Mouse (Mus musculus) fibroblast of lung, adult 2 months (primary cell): ENCODE results near the gene Slc35g1.

Source experiments
- DNase-seq: peaks from one replicate; pipeline ENCODE4 v3.0.0-alpha.2; 2011; ENCODE audit warnings: low read depth

Gene Slc35g1

DNA sequence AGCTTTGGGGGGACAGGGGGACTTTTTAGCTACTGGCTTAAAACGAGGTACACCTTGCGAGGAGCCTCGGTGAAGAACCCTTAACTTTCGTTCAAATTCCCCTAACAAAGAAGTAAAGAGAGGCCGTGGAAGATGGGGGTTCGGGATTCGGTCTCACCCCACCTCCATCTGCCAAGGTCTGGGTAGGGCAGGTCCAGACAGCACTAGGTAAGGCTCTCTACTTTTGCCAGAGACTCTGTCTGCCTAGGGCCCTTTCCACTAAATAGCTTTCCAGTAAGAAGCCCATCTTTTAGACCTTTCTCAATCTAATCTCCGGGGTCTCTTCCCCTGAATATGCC lies 822 bp downstream of the Slc35g1 start:
- no peak for DNase-seq

DNA sequence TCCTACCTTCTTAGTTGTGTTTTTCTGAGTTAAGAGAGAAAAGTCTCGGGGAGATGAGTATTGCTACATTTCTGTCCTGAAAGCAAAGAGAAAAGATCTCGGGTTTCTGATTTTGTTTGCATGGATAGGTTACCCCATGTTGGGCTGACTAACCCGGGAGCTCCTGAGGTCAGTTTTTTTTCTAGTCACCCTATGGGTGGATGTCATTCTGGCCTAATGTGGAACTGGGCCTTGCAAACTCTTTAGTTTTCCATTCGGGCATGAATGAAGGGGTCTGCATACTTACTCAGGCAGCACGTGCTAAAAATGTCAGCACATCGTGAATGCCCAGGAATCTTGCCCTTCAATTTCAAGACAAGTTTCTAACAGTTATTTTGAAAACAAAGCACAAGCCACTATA lies 1.2 kb downstream of the Slc35g1 start:
- DNase-seq = no peak

DNA sequence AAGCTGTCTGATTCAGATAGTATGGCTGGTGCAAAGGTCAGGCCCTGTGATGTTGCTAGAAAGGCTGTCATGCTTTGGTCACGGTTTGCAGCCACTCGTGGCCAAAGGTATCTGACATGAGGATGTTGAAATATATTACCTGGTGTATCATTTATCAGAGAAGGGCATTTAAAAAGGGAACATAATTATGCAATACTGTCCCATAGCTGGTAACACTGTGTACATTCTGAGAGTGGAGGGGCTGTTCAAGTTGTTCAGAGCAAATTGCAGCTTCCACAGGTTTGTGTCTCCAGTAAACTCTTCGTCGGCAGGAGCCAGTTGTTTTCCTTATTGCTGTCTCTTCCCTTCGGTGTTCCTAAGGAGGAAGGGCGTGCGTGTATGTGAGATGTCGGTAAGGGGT lies 3.2 kb downstream of the Slc35g1 start:
- DNase-seq = no peak

DNA sequence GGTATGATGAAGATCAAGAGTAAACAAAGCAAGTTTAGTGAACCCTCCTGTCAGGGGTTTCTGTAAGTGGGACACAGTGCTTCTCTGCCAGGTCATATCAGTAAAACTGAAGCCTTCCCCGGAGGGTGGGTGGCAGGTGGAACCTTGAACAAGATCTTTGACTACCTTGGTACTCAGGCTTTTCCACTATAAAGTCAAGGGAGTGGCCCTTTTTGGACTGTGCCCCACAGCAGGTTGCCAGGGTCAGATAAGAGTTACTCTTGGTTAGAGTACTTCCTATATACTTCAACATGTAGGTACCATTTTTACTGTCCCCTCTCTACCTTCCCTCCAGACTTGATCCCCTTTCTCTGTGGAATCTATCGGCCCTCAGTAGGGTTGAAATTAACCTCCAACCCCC lies 5.1 kb downstream of the Slc35g1 start:
- no peak for DNase-seq

DNA sequence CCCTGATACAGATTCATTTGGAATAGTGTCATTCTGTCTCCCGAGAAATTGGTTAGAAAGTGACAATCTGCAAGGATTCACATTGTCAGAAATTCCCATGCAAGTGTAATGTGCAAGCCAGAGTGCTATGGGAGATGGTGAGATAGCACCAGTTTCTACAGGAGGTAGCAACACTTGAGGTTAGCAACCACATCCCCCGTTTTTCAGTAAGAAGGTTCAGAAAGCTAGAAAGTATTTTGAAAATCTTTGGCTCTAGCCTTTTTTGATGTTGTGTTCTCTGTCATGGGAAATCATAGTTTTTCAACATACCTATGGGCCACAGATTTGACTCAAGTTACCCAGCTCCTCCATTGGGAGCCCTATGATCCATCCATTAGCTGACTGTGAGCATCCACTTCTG lies 5.6 kb downstream of the Slc35g1 start:
- DNase-seq = no peak

DNA sequence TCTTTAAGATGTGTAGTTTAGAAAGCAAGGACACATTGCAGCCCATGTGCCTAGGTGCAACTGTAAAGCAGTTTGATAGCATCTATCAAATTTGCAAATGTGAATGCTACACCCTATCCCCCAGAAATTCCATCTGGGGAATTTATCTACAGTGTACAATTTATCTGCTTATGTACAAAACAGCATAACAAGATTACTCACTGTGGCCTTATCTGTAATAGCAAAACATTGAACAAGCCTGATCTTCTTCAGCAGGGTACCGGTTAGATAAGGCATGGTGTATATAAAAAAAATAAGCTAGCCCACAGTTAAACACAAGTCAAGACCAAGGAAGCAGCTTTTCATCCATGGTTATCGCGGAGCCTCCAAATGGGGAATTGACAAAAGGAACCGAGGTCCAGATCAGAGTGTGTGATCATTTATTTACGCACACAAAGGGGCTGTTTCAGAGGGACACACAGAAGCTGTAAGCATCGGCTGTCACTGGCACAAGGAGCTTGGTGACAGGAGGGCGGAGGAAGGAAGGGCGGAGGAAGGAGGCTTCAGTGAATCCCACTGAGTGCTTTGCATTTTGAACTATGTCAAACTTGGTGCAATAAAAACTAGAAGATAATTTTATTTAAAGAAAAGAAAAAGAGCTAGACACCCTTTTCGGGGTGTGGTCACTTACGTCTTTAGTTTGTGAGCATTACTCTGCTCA lies 14.7 kb downstream of the Slc35g1 start:
- no peak for DNase-seq

DNA sequence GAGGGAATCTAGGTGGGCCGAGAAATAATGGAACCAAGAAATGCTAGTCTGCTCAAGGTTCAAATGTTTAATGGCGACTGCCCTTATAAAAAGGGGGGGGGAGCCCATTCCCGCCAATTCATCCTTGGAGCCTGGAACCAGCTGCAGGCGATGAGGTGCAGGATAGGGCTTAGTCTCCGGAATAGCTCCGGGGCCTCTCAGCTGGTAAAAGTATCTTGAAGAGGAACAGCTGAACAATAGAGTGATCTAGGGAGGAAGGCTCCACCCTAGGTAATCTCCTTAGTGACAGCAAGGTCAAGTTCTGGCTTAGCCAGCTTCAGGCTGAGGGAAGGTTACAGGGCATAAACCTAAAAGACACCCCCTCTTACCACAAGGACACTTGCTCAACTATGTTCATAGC lies 18.1 kb downstream of the Slc35g1 start:
- no peak for DNase-seq

DNA sequence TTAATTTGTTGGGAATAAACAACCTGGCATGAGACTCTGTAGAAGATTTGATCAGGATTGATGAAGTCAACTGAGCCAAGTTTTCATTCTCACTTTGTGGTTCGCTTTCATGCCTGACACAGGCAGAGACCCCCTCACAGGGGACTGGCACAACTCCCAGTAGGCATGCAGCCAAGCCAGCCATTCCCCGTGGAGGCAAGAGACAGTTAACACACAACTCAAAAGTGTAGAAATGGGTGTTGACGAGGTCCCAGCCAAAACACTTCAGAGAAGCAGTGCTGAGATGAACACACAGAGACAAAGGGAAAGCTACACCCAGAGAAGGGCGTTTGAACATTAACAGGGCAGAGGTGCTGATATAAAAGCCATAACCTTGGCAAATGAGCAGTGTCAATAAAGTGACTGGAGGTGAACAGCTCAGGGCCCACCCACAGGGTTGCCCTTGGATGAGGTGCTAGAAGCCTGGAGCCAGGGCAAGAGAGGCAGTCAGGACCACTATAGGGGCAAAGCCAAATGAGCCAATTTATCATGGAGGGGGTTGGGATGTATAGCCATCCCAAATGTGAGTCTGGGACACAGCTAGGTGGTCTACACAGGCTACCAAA lies 23.1 kb downstream of the Slc35g1 start:
- DNase-seq = no peak

DNA sequence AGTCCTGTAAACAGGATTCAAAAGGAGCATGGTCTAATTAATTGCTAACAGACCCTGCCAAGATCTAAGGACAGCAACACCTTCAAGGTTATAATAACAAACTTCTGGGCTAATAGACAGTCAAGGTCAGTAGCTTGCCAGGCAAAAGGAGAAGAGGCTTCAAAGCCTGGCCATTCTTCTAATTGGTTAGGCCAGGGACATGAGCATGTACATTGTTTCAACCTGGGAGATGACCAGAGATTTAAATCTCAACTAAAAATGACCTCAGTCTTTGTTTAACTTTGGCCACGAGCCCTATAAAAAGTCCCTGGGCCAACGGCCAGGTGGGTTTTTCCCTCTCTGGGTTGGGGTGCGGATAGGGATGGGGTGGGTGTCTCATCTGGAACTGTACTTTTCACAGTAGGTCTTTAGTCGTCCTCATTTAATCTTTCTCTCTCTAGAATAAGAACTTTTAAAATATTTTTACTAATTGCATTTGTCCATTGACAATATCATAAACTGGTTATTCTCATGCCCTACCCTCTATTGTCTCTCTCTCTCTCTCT lies 25.0 kb downstream of the Slc35g1 start:
- DNase-seq = no peak

DNA sequence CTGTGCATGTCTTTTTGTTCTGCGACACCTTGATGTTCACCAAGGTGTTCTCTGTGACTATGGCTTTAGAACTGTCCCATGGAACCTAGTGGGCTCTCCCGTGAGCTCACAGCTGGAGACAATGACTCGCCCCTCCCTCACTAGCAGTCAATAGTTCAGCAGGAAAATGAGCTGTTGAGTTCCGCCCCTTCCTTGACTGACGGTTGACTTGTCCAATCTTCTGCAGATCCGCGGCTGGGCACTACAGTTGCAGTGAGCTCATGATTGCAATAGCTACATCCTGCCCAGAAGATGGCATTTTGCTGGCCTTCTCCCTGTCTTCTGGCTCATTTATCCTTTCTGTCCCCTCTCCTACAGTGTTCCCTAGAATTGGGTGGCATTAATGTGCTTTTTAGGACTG lies 25.7 kb downstream of the Slc35g1 start:
- DNase-seq = no peak

DNA sequence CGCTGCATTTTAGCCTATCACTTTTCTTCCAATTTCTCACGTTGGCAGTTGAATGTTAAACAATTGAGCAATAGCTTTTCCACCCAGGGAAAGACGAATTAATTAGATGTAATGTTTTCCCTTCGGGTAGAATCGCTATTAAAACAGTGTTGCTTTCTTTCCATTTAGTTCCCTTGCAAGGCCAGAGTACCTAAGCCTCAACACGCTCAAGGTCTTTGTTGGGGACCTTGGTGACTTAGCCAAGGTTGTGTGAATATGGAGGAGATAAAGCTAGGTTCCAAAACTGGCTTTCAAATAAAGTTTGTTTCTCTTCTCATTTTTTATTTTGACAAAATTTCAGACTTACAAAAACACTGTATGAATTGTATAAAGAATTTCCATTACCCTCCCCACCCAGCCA lies 27.1 kb downstream of the Slc35g1 start:
- no peak for DNase-seq

DNA sequence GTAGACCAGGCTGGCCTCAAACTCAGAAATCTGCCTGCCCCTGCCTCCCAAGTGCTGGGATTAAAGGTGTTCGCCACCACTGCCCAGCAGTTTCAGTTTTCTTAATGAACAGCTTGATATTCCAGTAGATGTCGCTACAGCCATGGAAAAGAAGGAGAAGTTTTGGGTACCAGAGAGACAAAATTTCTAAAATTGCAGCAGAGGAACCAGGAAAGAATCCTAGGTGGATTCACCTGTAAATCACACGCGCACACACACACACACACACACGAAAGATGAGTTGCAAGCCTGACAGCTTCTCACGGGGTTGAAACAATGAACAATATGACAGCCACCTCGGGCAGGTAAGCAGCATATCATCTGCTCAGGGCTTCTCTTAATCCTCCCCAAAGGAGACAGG lies 28.1 kb downstream of the Slc35g1 start:
- no peak for DNase-seq

DNA sequence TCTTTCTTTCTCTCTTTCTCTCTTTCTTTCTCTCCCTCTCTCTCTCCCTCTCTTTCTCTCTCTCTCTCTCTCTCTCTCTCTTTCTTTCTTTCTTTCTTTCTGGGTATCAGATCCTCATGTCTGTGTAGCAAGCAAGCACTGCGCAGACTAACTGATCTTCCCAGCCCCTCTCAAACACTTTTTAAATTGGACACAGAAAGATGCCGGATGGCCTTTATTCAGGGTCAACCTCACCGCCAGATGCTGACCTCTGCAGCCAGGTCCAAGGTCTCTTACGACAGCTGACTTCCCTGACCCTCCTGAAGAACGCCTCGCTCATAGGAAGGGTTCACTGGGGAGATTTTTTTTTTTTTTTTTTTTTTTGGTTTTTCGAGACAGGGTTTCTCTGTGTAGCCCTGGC lies 28.8 kb downstream of the Slc35g1 start:
- DNase-seq = no peak

DNA sequence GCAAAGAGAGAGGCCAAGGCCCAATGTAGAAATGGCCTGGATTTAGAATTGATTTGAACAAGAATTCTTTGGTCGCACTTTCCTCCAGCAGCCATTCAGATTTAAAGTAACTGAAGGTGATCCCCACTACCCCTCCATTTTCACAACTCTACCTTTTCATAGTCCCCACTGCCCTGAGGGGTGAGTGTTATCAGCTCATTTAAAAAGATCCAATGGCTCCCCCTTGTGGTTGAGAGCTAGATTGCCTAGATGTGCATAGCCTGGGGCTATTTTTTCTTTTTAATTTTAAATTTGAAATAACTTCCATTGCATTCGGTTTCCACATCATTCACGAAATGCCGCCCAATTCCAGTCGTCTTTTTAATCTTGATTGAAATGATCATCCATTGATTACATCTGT lies 33.5 kb downstream of the Slc35g1 start:
- DNase-seq = no peak

DNA sequence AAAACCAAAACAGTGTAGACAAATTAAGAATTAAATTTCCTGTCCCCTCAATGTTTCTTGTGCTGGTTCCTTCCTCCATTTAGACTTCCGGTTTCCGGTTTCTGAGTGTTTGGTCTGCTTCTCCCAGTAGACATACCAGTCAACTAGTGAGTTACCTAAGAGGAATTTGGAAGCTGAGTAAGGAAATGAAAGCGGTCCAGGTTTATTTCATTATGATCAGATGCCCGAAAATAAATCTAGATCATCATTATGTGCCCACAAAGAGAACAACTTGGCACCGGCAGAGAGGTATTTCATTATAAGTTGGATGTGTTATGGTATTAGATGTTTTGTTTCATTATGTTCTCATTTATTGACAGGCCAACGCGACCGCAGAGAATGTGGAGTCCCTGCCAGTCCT lies 34.7 kb downstream of the Slc35g1 start:
- DNase-seq = peak; percentile 77

DNA sequence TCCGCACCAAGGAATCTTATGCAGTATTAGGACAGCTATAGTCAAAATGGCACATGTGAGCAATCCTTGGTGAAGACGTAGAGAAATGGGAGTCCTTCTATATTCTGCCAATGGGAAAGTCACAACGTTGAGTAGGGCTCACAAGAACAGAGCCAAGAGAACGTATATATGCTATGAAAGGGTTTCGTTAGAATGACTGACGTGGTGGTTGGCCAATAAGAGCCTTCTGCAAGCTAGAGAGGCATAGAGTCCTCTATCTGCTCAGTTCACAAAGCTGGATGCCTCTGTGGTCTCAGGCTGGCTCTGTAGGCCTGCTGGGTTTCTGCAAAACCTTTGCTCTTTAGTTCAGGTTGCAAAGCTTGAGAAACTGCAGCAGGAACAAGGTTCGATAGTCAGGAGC lies 35.5 kb downstream of the Slc35g1 start:
- no peak for DNase-seq

DNA sequence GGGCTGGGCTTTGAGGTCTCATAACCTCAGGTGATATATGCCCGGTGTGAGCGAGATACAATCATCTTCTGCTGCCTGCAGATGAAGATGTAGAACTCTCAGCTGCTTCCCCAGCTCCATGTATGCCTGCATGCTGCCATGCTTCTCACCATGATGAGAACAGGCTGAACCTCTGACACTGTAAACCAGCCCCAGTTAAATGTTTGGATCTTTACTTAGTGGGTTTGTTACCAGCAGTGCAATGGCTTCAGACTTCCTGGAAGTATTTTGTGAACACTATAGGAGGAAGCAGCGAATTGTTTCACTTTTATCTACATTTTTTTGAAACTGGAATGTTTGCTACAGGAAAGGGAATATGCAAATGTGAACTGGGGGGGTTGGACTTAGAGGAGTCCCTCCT lies 36.2 kb downstream of the Slc35g1 start:
- no peak for DNase-seq

DNA sequence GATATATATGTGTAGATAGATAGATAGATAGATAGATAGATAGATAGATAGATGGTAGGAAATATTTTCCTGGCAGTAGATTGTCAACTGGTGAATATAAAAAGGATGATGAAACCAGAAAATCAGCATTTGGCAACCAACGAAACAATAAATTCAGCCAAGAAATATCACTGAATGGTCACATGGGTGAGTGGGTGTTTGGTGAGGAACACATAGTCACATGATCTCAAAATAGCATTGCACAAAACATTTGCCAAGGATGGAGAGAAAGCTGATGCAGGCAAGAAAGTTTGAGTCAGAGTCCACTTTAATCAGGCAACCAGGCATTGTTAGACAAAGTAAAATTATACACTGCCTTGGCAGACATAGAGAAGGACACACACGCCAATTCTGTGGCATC lies 37.6 kb downstream of the Slc35g1 start:
- peak; percentile 44 for DNase-seq

DNA sequence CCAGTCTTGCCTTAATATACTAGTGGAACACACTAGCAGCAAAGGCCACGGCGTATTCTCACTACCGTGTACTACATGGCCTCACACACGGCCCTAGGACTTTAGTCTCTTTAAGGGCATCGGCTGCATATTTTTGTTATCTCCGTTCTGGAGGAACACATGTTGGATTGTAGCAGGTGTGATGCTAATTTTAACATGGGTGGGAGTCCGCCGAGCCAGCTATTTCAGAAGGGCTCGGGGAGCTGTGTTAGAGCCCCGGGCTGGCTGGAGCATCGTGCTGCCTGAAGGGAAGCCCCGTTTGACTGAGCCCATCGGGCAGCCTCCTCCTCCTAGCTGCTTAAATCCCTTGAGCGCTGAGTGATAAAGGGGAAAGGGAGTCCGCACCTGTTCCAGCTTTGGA lies 39.4 kb downstream of the Slc35g1 start:
- no peak for DNase-seq

DNA sequence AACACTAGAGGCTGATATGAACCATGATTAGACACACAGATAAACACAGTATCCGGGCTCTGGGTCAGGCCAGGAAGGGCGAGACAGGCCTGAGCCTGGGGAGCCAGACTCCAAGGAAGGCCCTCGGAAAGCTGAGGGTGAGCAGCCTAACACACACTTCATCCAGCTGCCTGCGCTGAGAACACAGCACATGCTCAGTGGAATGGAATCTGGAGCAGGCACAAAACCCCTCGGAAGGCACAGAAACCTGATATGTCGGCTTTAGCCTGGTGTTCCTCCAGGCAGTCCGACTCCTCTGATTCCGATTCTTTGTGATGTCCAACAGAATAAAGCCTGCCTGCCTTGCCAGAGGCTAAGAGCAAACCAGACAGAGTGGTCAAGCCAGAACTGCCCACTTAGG lies 46.1 kb downstream of the Slc35g1 start:
- DNase-seq = no peak

DNA sequence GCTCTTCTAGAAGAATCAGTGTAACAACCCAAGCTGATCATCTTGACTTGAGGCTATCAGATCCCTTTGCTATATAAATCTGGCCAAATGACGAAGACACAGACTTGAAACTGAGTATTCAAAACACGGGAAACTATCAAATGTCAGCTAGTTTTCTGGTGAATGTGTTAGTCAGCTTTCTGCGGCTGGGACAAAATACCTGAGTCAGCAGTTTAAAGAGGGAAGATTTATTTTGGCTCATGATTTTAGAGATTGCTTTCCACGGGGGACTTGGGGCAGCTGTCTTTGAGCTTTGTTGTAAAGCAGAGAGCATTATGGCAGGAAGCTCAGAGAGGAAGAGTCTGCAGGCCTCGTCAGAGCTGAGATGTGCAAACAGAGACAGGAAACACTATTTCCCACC lies 50.0 kb downstream of the Slc35g1 start:
- no peak for DNase-seq
